Mouse (Mus musculus): ENCODE data around the gene Tbx10.

DNA sequence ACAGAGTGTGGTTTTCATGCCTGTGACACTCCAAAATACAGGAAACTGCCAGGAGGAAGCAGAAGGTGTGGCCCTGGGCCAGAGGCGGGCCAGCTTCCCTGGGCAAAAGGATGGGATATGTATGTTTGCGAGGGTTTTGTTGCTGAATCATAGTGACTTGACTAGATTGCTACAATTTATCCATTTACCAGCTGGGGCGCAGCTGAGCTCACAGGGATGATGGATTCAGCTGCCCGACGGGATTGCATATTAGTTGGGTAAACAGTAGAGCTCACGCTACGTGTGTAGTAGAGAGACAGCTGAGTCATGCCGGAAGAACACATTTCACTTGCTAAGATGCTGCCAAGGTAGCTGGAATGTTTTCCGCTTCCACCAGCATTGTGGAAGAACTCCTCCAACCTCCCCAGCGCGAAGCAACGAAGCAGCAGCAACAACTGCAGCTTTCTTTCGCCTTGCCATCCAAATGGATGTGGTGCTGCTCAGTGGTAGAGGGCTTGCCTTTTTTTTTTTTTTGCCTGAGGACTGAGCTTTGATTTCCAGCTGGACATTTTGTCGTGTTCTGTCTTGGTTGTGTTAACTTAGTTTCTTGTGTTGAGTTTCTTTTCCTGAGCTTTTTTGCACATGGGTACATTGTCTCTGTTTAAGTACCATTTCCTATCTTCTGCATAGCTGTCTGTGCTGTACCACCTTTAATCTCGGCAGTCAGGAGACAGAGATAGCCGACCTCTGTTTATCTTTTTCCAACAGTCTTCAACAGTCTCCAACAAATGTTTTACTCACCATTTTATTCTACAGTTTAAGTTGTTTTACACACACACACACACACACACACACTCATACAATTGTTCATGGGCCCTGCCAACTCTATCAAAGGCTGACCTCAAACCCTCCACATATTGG lies 53.7 kb downstream of the Tbx10 start, which contains the start of gene Gstp2:
- TF ChIP-seq CTCF (IDR thresholded peaks at IDR 0.05; ENCODE audit: borderline replicate concordance, insufficient read depth, low read depth, low read length) (peak; percentile 61), POLR2A (IDR thresholded peaks at IDR 0.05; ENCODE audit: borderline replicate concordance, insufficient read depth, low read length) (no peak)
